Mouse (Mus musculus) erythroid progenitor cell, adult 5-6 weeks (primary cell): ENCODE results near the gene Gm42674. TPM values are rescaled to one million over a fixed set of nuclear protein-coding genes. Genes with fewer than 3 reads are reported as not detected.

ENCODE experiments used
- ATAC-seq: replicated peaks from 2 replicates; pipeline ENCODE4 v1.8.0; 2016; ENCODE audit warnings: moderate number of reproducible peaks, mild to moderate bottlenecking, moderate TSS enrichment, inconsistent platforms; ENCODE audit not compliant: poor library complexity, low FRiP score, severe bottlenecking
- total RNA-seq, 2 experiments: library from RNA; stranded (forward) in 1 of 2; stranded (reverse) in 1 of 2; fragments of 150-400 nt in 1 of 2; fragments of 186-747, 209-891 nt in 1 of 2; gene quantifications; 2 replicates each; pipeline versions ENCODE4 v1.2.3 to v1.2.4; 2015 to 2017; ENCODE audit warnings: low replicate concordance in 2 of 2

Gm42674 gene
- total RNA-seq, 2 experiments from 2014 or later: not detected

- no peak for ATAC-seq
Measured at GRCm38 (mm10) chr3:90596810-90597209, 4.9 kb upstream of the Gm42674 start.

- ATAC-seq: no peak
Measured at GRCm38 (mm10) chr3:90597736-90598135, 4.0 kb upstream of the Gm42674 start.

GRCm38 (mm10) chr3:90598212-90598611 is 3.5 kb upstream of the Gm42674 start:
- ATAC-seq: no peak

DNA sequence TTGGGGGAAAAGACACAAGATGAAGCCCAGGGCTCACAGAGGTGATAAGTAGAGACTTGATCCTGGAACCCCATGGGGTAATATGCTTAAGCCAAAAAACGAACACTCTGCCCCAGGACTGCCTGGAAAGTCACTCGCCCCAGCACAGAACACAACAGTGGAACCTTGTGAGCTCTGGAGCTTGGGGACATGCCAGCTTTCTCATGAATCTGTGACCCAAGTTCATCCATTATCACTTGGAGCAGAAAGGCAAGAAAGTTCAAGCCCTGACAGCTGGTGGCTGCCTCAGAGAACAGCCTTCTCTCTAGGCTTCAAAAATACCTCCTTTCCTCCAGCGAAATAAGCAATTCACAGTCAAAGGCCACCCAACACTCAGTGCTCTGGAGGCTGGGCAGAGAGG is 2.3 kb upstream of the Gm42674 start:
- ATAC-seq: no peak

- ATAC-seq: no peak
Measured at GRCm38 (mm10) chr3:90600036-90600435, 1.7 kb upstream of the Gm42674 start.

- ATAC-seq: no peak
Measured at GRCm38 (mm10) chr3:90600458-90601195, 1.1 kb upstream of the Gm42674 start.

GRCm38 (mm10) chr3:90603623-90604022 is 1.9 kb downstream of the Gm42674 start, which contains the start of gene S100a4:
S100a4 (plus strand) TSS chr3:90603771.
- ATAC-seq: no peak

DNA sequence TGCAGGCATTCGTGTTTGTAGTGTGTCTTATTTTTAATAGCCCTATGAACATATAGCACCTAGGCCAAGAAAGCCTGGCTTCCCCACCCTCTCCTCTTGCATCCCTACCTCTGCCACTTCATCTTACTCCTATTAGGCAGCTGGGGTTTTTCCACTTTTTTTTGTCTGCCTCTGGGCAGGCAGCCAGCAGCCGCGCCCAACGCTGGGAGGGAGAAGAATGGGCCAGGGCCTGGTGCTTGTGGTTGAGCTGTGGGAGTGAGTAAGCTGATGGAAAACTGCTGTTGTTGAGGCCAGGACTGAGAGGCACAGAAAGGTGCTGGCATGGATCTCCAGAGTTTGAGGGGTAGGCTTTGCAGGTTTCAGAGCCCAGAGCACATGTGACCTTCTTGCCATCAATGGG is 2.7 kb downstream of the Gm42674 start:
- ATAC-seq: no peak

DNA sequence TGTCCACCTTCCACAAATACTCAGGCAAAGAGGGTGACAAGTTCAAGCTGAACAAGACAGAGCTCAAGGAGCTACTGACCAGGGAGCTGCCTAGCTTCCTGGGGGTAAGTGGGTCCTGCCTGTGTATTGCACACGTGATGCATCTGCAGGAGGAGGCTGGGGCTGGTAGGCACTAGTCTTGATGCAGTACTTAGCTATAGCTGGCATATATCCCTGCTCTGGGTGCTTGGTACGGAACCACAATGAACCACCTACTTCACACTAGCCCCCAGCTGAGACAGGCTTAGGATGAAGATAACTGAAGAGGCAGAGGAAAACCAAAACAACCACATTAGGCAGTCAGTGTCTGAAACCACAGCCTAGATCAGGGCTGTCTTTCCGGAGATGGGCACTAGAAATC is 3.3 kb downstream of the Gm42674 start:
- ATAC-seq: no peak

- ATAC-seq: no peak
Measured at GRCm38 (mm10) chr3:90605736-90606135, 4.0 kb downstream of the Gm42674 start.

- ATAC-seq: no peak
Measured at GRCm38 (mm10) chr3:90606185-90606584, 4.5 kb downstream of the Gm42674 start.

DNA sequence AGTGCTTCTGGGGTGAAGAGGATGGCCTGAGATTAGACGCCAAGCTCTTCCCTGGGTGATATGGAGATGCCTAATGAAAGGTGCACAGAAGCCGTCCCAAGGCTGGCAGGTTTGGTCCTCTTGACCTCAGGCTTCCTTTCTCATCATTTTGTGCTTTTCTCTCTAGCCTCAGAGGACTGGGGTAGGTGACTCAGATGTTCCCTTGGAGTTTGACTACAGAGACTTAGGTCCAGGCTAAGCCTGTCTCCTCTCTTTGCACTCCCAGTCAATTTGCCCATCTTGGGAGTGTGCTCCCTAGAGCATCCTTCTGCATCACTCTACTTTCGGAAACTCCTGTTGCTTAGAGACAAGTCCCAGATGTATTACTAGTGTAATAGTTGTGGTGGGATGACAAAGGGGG is 5.7 kb downstream of the Gm42674 start:
- ATAC-seq: no peak

- ATAC-seq: no peak
Measured at GRCm38 (mm10) chr3:90608223-90608622, 6.5 kb downstream of the Gm42674 start, which contains the start of gene S100a5. S100a5 (plus strand) TSS chr3:90608523.

- ATAC-seq: no peak
Measured at GRCm38 (mm10) chr3:90609102-90609501, 7.4 kb downstream of the Gm42674 start.

GRCm38 (mm10) chr3:90611494-90611893 is 9.8 kb downstream of the Gm42674 start:
- no peak for ATAC-seq

- no peak for ATAC-seq
Measured at GRCm38 (mm10) chr3:90612061-90612460, 10.4 kb downstream of the Gm42674 start.

DNA sequence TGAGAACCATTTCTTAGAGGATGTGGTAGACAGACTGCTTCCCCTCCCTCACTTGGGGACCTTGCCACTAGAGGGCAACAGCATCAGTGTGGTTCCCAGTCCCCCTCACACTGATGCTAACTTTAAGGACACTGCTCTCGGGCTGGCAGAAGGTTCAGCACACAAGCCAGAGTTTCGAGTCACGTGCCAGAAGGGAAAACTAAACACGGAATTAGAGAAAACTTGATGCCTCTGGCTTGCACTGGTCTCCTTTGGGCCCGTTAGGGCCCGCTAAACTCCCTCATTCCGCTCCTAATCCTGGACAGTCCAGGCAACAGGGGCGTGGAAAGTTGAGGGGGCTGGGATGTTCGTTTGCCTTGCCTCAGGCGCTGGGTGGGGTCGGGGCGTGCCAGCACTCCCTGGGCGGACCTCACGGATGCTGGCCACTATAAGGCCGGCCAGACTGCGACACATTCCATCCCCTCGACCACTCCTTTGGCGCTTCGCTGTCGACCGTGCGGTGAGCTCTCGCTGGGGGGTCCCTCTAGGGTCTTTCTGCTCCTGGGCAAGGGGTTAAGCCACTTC is 11.1 kb downstream of the Gm42674 start, which contains the start of gene S100a6:
TSS of gene S100a6 (plus strand) at position 155 of the 564 bp plus-strand sequence.
- no peak for ATAC-seq

DNA sequence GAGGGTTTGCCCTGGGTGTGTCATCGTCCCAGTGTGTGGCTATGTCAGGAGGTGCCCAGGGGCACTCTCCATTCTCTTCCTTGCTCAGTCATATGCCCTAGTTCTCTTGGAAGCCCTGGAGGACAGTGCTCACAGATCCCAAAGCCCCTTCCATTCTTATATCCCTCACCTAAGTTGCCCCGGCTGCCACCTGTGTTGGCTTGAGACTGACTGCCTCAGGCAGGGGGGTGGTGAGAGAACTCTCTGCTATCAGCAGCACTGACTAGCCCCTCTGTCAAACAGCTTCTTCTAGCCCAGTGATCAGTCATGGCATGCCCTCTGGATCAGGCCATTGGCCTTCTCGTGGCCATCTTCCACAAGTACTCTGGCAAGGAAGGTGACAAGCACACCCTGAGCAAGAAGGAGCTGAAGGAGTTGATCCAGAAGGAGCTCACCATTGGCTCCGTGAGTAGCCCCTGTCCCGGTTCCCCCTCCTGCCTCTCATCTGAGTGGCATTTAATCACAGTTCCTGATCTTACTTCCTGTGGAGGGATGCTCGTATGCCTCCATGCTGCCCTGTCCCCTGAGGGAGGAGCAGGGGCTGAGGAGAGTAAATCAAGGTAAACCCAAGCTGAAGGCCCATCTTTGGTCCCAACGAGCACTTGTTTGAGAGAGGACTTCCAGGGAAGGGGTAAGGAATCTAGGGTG is 11.9 kb downstream of the Gm42674 start:
- no peak for ATAC-seq

DNA sequence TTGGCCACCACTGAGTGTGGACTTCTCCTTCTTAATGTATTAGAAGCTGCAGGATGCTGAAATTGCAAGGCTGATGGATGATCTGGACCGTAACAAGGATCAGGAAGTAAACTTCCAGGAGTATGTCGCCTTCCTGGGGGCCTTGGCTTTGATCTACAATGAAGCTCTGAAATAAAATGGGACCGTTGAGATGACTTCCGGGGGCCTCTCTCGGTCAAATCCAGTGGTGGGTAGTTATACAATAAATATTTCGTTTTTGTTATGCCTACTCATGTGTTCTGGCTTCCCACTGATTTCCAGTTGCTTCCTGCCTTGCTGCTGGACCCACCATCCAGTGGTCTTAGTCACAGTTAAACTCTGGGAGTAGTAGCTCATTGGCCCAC is 12.4 kb downstream of the Gm42674 start:
- no peak for ATAC-seq

GRCm38 (mm10) chr3:90614611-90615251 is 13.0 kb downstream of the Gm42674 start:
- ATAC-seq: no peak
